Mouse (Mus musculus): ENCODE measurements around the gene Accs. TPM values are rescaled to one million over a fixed set of nuclear protein-coding genes. Genes with fewer than 3 reads are reported as not detected.
A peak's percentile ranks its signal among the peaks of the same experiment; 100 is the strongest.

Accs gene
- total RNA-seq, 2 experiments from 2014 or later = 6.7 to 7.4 TPM

DNA sequence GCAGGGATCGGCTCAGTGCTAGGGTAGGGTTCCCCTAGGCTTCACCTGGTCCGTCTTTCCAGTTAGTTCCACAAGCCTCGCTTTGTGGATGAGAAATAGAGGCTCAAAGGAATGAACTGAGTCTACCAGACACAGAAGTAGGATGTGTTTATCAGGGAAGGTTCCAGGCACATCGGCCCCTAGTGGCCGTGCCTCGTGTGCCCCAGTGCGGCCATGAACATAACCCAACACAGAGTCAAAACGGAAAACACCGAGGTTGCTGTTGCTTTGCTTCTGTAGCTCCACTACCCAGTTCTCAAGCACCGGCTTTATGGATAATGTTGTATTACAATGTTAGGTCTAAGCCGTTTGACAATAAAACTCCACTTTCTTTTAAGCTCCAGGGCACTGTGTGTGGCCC, 18.8 kb upstream of the Accs start:
- intact Hi-C loops (cut with DNase I) = no loop called here
- no peak for DNase-seq

DNA sequence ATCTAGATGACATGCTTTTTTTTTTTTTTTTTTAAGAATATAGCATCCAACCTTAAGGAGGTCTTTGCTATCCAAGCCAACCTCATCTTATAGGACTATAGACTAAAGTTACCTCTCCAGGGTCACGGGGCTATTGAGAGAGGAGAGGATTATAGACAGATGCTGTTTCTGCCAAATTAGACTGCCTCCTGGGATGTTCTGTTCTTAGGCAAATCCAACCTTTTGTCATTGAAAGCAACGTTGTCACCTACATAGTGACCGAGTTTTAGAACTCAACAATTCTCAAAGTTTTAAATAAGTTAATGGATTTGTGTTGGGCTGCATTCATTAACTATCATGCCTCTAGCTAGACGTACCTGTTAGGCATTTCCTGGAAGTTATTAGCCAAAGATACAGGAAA, 13.5 kb upstream of the Accs start:
- DNase-seq = no peak
- intact Hi-C loops (cut with DNase I) = no loop called here

DNA sequence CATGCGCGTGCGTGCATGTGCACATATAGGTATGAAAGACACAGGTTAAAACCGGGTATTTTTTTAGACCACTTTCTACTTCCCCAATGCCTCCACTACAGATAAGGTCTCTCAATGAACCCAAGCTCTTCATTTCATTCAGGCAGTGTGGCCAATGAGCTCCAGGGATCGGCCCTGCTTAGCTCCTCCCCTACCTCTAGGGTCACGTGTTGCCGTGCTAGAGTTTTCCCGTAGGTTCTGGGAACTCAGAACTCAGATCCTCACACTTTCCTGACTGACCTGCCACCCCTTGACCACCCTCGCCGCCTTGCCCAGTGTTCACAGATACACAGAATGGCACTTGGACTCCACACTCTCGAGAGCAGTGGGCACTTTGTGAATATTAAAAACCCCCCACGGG, 9.1 kb upstream of the Accs start:
- intact Hi-C loops (cut with DNase I) = no loop called here
- no peak for DNase-seq

DNA sequence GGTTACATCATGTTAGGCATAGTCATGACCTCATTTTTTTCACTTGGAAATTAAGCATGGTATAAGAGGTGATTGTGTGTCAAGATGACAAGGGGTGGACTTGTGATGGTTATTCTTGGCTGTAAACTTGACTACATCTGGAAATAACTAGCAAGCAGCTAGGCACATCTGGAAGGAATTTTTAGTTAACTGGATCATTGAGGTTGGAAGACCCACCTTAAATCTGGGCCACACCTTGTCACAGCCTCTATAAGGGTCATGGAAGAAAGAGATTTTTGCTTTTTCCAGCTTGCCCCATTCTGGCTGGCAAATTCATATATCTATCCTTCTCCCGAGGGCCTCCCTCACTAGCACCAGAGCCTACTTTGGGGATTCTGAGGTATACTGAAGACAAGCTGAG, 1.6 kb upstream of the Accs start:
- intact Hi-C loops (cut with DNase I) = no loop called here
- no peak for DNase-seq

DNA sequence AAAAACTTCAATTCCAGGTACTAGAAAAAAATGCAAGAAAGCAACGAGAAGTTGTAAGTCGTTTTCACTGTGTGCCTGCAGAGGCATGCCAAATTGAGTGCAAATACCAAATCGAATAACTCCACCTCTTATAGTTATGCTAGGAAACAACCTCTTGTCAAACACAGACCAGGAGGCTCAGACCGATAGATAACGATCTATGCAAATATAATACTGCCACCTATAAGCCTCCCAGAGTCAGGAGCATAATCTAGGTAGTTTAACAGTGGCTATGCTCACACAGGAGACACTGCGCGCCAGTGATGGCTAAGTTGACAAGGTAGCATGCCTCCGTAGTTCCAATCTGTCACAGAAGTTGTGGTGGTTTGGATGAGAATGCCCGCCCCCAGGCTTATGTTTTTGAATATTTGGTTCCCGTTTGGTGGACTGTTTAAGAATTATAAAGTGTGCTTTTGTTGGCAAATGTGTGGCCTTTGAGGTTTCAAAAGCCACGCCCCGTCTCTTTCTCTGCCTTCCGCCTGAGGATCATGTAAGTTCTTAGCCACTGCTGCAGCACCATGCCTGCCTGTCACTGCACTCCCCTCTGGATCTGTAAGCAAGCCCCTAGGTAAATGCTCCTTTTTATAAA, 688 bp upstream of the Accs start:
- no peak for DNase-seq
- intact Hi-C loops (cut with DNase I) = no loop called here

DNA sequence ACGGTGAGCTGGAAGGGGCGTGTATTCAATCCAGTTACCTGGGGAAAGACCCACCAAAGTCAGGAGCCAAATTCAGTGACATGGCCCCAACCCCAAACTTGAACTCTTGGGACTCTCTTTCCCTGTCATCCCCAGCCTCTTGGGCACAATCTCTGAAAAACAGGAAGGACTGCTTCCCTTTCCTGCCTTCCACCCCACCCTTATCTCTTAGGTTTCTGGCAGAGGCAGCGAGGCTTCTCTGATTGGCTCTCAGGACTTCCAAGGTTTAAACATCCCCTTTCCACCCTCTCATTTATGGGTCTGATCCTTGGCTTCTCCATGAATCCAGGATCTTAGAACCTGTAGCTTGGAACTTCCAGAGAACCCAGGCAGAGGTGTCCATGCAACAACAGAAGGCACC, 8.4 kb downstream of the Accs start:
- intact Hi-C loops (cut with DNase I) = no loop called here
- DNase-seq = no peak

DNA sequence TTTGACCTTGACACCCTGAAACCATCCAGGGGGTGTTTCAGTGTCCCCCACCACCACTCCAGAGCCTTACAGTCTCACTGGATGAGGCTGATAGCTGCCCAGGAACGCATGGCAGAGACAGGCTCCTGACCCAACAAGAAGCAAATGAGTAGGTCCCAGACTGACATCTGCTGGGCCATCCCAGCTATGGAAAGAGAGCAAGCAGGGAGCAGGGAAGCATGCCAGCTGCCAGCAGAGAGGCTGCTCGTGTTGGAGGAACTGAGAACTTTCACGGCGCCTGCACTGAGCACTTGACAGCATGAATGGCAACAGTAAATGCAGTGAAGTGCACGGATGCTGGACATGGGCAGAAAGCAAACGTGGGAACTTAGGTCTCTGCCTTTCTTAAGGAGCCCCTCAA, 9.6 kb downstream of the Accs start:
- DNase-seq = peak; percentile 77
- intact Hi-C loops (cut with DNase I) = no loop called here

DNA sequence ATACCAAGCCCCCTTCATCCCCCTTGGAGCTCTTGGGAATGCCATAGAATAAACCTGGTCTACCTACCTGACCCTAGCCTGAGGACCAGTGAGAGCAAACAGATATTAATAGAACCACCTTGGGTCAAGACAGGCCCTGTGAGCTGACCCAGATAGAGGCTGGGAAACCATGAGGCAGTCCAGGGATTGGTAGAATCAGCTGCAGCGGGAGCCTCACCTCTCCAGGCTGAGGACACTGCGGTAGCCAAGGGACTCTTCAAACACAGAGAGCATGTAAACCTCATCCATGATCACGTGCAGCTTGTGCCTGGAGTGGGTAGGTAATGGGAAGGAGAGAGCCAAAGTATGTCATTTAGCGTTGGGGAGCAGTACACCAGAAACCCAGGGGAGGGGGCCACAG, 10.8 kb downstream of the Accs start:
- intact Hi-C loops (cut with DNase I) = no loop called here
- no peak for DNase-seq

DNA sequence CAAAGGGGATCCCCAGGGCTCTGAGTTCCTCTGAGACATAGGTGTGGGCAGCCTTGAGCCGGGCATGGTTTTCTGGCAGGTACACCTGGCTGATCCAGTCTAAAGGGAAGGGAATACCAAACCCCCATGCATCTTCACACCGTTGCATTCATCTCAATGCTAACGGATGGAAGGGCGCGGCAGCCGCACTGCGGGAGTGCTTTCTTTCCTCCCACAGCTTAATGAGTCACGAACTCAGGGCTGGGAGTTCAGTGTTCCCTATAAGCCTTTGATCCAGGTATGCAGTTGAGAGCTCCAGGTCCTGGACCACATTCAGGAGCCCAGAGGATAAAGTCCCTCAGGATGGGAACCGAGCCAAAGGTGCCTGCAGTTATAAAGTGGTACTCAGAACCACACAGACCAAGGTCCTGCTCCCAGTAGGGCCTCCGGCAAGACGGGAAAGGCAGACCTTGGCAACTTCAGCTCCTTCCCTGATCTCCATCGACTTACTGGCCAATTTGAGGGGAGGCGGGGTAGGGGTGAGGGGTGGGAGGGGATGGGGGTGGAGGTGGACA, 13.4 kb downstream of the Accs start:
- DNase-seq = no peak
- intact Hi-C loops (cut with DNase I) = no loop called here

DNA sequence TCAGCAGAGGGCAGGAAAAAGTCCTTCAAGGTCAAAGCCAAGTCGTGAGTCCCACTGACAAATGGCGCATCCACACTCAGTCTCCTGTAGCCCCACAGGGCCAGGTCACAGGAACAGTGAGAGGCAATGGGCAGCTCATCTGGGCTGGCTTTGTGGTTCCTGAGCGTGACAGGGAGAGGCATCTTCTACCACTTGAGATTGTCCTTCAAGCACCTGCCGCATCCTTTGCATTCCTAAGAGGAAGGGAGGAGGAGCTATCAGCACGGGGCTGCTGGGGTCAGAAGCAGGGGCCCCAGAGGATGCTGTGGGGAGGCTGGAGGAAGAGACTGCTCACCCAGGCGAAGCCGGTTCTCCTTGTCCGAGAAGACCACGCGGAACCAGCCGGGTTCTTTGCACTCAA, 14.1 kb downstream of the Accs start:
- intact Hi-C loops (cut with DNase I) = no loop called here
- DNase-seq = no peak

DNA sequence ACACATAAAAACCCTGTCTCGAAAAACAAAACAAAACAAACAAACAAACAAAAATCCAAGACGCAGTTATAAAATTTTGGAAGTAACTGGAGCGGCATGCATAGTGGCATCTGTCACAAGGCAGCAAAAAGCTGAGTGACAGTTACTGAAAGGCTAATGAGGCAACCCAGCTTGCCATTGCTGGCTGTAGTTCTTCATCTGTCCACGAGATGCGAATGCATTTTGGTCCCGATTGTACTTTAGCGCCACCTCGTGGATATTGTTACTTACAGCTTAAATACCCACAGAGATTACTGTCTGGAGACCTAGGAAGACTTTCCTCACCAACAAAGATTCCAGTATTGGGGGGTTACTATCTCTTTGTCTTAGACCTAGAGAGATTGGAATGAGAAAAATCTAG, 26.2 kb downstream of the Accs start:
- intact Hi-C loops (cut with DNase I) = no loop called here
- peak; percentile 72 for DNase-seq

DNA sequence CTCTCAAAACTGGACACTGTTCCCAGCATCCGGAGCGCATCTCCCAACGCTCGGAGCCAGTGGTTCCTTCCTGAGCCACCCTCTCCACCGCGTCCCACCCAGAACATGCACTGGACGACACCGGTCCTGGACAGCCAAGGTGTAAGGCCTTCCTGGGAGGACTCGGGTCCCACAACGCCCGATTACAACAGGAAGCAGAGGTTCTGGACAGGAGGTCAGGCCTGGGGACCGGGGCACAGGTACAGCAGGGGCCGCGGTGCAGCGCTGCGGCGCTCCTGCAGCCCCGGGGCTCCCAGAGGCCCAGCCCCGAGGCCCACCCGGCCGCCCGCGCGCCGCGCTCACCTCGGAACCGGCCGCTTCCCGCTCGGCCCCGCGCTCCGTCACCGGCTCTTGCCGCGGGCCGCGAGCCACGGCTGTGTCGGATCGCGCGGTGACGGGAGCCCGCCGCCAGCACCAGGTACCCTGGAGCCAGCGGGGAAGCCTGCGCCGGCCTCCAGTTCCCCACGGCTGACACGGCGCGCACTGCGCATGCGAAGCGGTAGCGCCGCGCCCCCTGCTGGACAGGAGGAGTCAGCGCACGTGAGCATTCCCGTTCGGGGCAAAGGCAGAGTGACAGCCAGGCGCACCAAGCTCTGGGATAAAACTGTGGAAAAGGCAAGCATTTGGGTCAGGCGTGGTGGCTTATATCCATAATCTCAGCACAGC, 27.5 kb downstream of the Accs start, which contains the start of gene Ext2:
Gene Ext2 (minus strand): TSS at position 524 of the 705 bp plus-strand sequence.
- intact Hi-C loops (cut with DNase I) = no loop called here
- DNase-seq = peak; percentile 91

DNA sequence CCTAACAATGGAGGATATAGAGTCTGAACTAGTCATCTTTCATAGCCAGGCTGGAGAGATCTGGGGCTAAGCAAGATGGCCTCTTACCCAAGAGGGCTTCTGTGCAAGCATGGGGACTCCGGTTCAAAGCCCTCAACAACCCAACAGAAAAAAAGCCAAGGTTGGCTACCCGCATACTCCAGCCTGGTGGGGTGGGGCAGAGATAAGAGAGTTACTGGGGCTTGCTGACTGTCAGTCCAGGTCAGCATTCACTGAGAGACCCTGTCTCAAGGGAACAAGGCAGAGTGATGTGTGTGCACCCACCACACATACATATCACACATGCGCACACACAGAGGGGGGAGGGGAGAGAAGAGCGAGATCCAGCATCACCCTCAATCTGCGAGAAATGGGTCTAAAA, 32.0 kb downstream of the Accs start:
- DNase-seq = no peak
- intact Hi-C loops (cut with DNase I) = no loop called here

DNA sequence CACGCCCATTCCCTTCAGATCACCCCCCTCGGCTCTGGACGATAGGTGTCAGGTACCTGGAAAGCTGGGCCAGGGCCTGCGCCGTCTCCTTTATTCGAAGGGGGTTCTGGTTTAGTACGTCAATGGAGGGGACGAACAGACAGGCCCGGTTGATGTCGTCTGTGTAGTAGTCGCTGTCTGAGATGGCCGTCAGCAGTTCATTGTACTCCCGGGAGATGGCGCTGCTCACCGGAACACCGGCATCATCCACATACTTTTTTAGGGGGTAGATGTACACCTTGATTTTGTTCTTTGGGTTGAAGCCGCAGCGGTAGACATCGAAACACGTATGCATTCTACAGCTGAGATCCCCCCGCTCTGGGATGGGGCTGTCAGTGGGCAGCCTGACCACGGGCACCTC, 36.4 kb downstream of the Accs start:
- intact Hi-C loops (cut with DNase I) = no loop called here
- no peak for DNase-seq

DNA sequence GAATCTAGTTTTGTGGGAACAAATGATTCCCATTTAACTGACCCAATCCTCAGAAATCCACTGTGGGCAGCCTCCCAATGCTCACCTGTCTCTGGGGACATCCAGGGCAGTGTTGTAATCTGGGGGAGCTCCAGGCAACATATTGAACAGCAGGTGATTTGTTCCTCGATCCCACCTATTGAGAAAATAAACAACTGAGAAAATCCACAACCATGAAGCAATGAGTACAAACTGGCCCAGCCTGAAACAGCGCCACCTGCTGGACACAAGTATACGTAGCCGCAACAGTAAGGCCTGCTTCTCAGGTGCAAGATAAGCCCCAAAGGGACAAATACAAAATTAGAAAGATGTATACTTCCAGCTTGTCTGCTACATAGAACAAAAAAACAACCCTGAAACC, 37.9 kb downstream of the Accs start:
- intact Hi-C loops (cut with DNase I) = no loop called here
- DNase-seq = peak; percentile 69

DNA sequence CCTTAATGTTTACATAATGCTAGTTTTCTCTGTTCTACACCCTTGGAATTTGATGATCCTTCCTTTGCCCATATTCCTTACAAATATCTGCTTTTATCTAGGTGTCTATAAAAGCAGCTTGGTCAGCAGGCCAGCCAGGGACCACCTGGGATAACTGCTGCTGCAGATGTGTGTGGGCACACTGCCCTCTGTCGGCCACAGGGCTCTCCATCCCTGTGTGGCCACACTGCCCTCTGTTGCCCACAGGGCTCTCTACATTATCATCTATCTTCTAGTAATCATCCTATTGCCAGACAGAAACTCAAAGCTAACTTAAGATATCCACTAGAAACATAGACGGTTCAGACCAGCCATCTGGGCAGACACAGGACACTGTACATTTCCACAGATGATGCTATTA, 39.8 kb downstream of the Accs start:
- intact Hi-C loops (cut with DNase I) = no loop called here
- DNase-seq = peak; percentile 63

DNA sequence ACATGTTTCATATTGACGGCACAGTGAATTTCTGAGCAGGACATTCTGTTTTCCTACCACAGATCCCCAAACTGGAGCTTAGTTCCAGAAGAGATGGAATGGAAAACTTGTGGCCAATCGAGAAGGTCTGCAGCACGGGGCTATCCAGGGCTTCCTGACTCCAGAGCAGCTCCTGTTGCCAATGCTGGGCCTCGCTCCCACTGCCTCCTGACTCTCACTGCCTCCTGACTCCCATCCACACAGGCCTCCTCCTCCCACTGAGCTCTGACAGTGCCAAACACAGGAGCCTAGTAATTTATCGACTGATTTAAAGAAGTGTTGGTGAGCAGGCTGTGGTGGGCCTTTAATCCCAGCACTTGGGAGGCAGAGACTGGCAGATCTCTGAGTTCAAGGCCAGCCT, 41.7 kb downstream of the Accs start:
- intact Hi-C loops (cut with DNase I) = no loop called here

DNA sequence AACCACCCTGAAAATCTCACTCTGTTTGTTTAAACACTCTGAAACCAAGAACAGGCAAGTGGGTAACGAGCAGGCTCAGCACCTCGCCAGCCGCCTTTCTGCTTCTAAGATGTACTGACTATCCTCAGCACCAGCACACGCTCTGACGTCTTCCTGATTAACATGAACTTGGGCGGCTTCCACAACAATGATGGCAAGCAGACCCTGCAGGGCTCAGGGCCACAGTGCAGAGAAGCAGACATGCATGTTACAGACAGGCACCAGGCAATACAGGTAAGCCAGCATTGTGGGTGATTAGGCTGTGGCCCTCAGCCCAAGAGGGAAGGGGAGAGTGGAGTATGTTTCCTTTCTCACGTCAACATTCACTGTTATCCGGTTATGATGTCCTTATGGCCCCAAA, 42.3 kb downstream of the Accs start:
- DNase-seq = no peak
- intact Hi-C loops (cut with DNase I) = no loop called here

More for the DNA sequence above, 41.7 kb downstream of the Accs start:
- no peak for DNase-seq

DNA sequence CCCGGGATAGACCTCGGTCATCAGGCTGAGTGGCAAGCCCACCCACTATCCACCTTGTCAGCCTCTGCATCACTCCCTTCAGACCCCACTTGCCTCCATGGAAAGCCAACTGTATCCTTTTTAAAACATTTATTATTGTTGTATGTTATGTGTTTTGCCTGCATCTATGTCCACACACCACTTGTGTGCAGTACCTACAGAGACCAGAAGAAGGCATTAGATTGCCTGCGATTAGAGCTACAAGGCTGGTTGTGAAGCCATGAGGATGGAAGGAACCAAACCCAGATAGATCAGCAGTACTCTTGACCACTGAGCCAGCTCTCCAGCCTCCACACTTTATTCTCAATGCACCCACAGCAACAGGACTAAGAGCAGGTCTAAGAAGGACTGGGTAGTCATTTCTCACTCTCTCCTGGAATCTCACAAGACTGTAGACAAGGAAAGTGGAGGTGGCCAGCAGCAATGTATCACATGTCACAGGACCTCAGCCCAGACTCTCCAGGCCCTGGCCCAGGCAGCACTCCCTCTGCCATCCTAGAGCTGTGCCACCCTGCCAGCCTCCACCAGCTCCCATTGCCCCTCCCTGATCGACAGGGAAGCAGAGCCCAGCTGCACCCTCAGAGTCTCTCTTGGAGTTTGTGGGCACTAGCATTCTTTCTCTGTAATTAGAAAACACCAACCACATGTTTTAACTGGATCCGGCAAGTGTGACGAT, 43.1 kb downstream of the Accs start:
- intact Hi-C loops (cut with DNase I) = no loop called here
- no peak for DNase-seq

DNA sequence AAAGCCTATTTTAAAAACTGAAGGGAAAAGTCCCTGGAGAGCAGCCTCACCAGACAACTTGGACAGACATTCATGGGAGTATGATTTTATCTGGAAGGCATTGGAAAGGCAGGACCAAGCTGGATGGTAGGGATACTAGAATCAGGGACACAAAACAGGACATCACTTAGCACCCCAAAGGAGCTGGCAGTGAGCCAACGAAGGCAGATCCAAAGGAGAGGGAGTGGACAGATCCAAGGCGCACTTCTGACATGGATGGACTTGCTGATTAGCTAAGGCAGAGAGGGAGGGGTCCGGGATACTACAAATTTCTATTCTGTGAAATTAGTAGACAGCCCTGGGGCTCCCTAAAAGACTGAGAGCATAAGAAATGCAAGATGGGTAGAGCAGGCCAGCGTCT, 44.2 kb downstream of the Accs start:
- no peak for DNase-seq
- intact Hi-C loops (cut with DNase I) = no loop called here

DNA sequence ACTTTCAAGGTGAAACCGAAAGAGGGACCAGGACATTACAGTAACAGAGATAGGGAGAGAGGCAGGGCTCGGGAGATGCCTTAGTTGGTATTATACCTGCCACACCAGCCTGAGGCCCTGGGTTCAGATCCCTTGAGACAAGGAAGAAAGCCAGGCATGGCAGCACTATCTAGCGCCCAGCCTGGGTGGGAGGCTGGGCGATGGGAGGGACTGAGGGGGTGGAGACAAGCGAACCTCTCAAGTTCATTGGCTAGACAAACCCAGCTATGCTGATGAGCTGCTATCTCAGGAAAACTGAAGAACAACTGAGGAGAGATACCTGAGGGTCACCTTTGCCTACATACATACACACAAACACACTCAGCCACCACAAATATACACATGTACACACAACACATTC, 44.7 kb downstream of the Accs start:
- no peak for DNase-seq
- intact Hi-C loops (cut with DNase I) = no loop called here

DNA sequence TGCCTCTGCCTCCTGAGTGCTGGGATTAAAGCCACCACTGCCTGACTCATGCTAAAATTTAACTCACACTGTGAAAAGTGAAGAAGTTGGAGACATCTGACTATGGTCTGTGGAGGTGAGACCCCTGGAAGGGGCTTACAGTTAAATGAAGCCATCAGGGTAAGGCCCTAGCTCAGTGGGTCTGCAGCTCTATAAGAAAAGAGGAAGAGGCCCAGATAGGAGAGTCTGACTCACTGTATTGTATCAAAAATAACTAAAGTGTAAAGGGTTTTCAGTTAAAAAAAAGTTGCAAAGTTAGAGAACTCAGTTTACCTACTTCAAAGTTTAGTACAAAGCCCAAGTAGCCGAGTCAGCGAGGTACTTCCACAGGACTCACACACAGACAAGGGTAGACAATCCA, 46.8 kb downstream of the Accs start:
- intact Hi-C loops (cut with DNase I) = no loop called here
- no peak for DNase-seq
